9 mouse cellular contexts compared by ENCODE assay signal in the genomic region with DNA sequence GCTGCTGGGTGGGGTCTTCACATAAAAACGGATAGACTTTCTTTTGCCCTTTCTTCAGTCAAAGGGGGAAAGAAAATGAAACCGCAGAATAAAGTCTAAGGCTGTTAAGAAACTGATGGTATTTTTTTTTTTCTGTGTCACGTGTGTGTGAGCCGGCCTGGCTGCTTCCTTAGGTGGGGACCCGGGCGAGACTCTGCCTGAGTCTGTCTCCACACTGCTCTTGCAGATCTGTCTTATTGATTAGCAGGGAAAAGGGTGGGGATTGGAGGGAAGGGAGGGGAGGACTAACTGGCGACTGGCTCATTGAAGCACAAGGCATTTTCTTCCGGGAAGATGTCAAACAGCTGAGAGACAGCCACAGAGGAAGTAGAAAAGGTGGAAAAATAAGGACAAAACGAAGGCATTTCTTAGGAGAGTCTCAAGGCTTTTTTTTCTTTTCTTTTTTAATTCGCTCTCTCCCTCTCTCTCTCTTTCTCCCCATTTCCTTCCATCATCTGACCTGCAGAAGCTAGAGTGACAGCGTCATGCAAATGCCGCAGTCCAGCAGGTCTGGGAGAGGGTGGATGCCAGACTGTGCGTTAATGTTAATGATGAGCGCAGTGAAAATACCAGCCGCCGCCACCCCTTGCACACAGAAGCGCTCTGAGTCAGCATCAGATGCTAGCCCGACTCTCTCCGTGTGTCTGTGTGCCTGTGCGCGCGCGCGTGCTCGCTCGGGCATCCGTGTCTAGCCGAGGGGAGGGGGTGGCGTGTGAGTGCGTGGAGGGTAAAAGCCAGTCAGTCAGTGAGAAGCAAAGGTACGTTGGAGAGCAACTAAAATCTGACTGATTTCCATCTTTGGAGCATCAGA. TPM values are rescaled to one million over a fixed set of nuclear protein-coding genes. Genes with fewer than 3 reads are reported as not detected.
A peak's percentile ranks its signal among the peaks of the same experiment; 100 is the strongest.
DNase-seq lines count a peak whose midpoint lies in the region; ATAC-seq lines count a peak whose summit lies in the region.
"Had no signal": no experiment of that assay in that cellular context is flagged by ENCODE, and none has a peak within 500 bp of the region (broad histone marks: within the 10 kb centered on the region; RNA-seq: fewer than 3 reads in every experiment).

No protein-coding gene starts in this region.

- peak overlapping the region; percentile 100 for H3K27ac ChIP-seq in hindbrain, embryonic 14.5 days

- WGBS in hindbrain, embryonic 14.5 days: 2% methylated on average over 31 of the region's 31 CpGs

- ATAC-seq in activated CD4-positive, CD25-positive, alpha-beta regulatory T cell, adult 4 months: peak; percentile 56
- ATAC-seq in hindbrain, embryonic 14.5 days (ENCODE audit: low FRiP score): peak; percentile 92

- peaks cover 31% of the 10 kb centered on the region for H3K4me1 ChIP-seq in hindbrain, embryonic 14.5 days (replicated peaks; ENCODE audit: control insufficient read depth, insufficient read depth, low read length)

- no peaks in the 10 kb centered on the region for H3K36me3 ChIP-seq in hindbrain, embryonic 14.5 days (replicated peaks; ENCODE audit: control insufficient read depth, insufficient read depth)

- peak overlapping the region; percentile 61 for H3K4me2 ChIP-seq in hindbrain, embryonic 14.5 days (replicated peaks)

- peak overlapping the region; percentile 41 for H3K4me3 ChIP-seq in hindbrain, embryonic 14.5 days (replicated peaks; ENCODE audit: low read length)

- peak overlapping the region; percentile 91 for H3K9ac ChIP-seq in hindbrain, embryonic 14.5 days

- DNase-seq in cerebellum, postnatal 14 days: peak; percentile 90 to 93
- peak; percentile 84 to 88 for DNase-seq in frontal cortex, postnatal 36 days (ENCODE audit: low spot score in 2 of 2)
- DNase-seq in hindbrain, embryonic 14.5 days (ENCODE audit: low spot score): peak; percentile 87
- peak; percentile 83 to 90 for DNase-seq in left cerebral cortex, adult 18-20 months (ENCODE audit: low spot score in 2 of 2)
- DNase-seq in lung, postnatal 36 days: peak; percentile 61
- DNase-seq in right cerebral cortex, adult 2 months (ENCODE audit: low spot score in 2 of 2): peak; percentile 88 to 89
- no peak for DNase-seq in c-Kit-positive CD71-positive TER-119-positive erythroid progenitor cells, embryonic 14.5 days (ENCODE audit: low spot score)

- H3K9me3 ChIP-seq in hindbrain, embryonic 14.5 days (ENCODE audit: control insufficient read depth, low read length): no peaks in the 10 kb centered on the region

- H3K27me3 ChIP-seq in hindbrain, embryonic 14.5 days (ENCODE audit: control insufficient read depth, insufficient read depth, low read length): no peaks in the 10 kb centered on the region

RNA-seq across cellular contexts. Expression of gene Gm11146, which starts 42.2 kb away (rescaled TPM):
- not detected for polyA plus RNA-seq in activated CD4-positive, CD25-positive, alpha-beta regulatory T cell, adult 4 months (2017; shearing (Covaris generic))
- polyA plus RNA-seq in hindbrain, embryonic 14.5 days (2014; fragmentation: Nextera tagmentation; extraction: Ambion mirVana): not detected in 2 replicates
- not detected for total RNA-seq in left cerebral cortex, adult 18-20 months (2021)
- total RNA-seq: neutrophil, adult 5-6 weeks had no signal
